Mouse (Mus musculus): ENCODE measurements at regions not wholly inside any gene's neighbourhood (a gene's known extent, or its start where the extent isn't known, plus 50 kb on each side); places are given as distances from the start of the nearest gene placed in this dataset.

- Histone ChIP-seq H3K36me3 (ENCODE audit: insufficient read depth) (no peaks in the 10 kb centered on the region), H3K27ac (ENCODE audit: low read depth) (no peak overlapping the region), H3K4me3 (ENCODE audit: low read depth, low read length) (no peak overlapping the region), H3K9me3 (ENCODE audit: low read depth, low read length) (no peaks in the 10 kb centered on the region), H3K27me3 (ENCODE audit: insufficient read depth, low read length) (no peaks in the 10 kb centered on the region), H3K4me1 (ENCODE audit: insufficient read depth) (peaks cover 11% of the 10 kb centered on the region; the same call in 1 of the 2 replicates), H3K4me2 (no peak overlapping the region), H3K9ac (no peak overlapping the region)
- TF ChIP-seq CTCF (IDR thresholded peaks at IDR 0.05; ENCODE audit: low read depth) = no peak
- 86% methylated on average over 2 of the region's 2 CpGs for WGBS
- ATAC-seq (ENCODE audit: insufficient read depth) = no peak
- DNase-seq = peak; percentile 37
Observed at GRCm38 (mm10) chr8:35877581-35877980, 112.0 kb downstream of the Gm19410 start.

GRCm38 (mm10) chr8:35881810-35882209 lies 116.2 kb downstream of the Gm19410 start:
- no peaks in the 10 kb centered on the region for H3K36me3 ChIP-seq (ENCODE audit: insufficient read depth)
- no peak for TF ChIP-seq CTCF (IDR thresholded peaks at IDR 0.05; ENCODE audit: low read depth)
- DNase-seq = no peak
- WGBS = 50% methylated on average over 5 of the region's 5 CpGs
- no peak overlapping the region for H3K27ac ChIP-seq (ENCODE audit: low read depth)
- no peak overlapping the region for H3K4me3 ChIP-seq (ENCODE audit: low read depth, low read length)
- no peak overlapping the region for H3K9ac ChIP-seq
- no peak overlapping the region for H3K4me2 ChIP-seq
- H3K4me1 ChIP-seq (ENCODE audit: insufficient read depth) = peaks cover 11% of the 10 kb centered on the region; the same call in 1 of the 2 replicates
- H3K27me3 ChIP-seq (ENCODE audit: insufficient read depth, low read length) = no peaks in the 10 kb centered on the region
- no peak for ATAC-seq (ENCODE audit: insufficient read depth)
- H3K9me3 ChIP-seq (ENCODE audit: low read depth, low read length) = no peaks in the 10 kb centered on the region

GRCm38 (mm10) chr8:35882638-35883455 lies 117.3 kb downstream of the Gm19410 start:
- no peak overlapping the region for H3K4me3 ChIP-seq (ENCODE audit: low read depth, low read length)
- H3K27ac ChIP-seq (ENCODE audit: low read depth) = no peak overlapping the region
- peak; percentile 80 for DNase-seq
- no peaks in the 10 kb centered on the region for H3K9me3 ChIP-seq (ENCODE audit: low read depth, low read length)
- no peak overlapping the region for H3K4me2 ChIP-seq
- WGBS = 29% methylated on average over 12 of the region's 12 CpGs
- no peak for ATAC-seq (ENCODE audit: insufficient read depth)
- H3K36me3 ChIP-seq (ENCODE audit: insufficient read depth) = no peaks in the 10 kb centered on the region
- H3K9ac ChIP-seq = no peak overlapping the region
- H3K27me3 ChIP-seq (ENCODE audit: insufficient read depth, low read length) = no peaks in the 10 kb centered on the region
- no peak for TF ChIP-seq CTCF (IDR thresholded peaks at IDR 0.05; ENCODE audit: low read depth)
- H3K4me1 ChIP-seq (ENCODE audit: insufficient read depth) = peaks cover 10% of the 10 kb centered on the region; the same call in 1 of the 2 replicates

GRCm38 (mm10) chr8:35883456-35883780 lies 117.8 kb downstream of the Gm19410 start:
- Histone ChIP-seq H3K4me2 (no peak overlapping the region), H3K27ac (ENCODE audit: low read depth) (no peak overlapping the region)

GRCm38 (mm10) chr8:35884545-35884944 lies 119.0 kb downstream of the Gm19410 start:
- no peak overlapping the region for H3K4me2 ChIP-seq
- H3K9ac ChIP-seq = no peak overlapping the region
- H3K4me1 ChIP-seq (ENCODE audit: insufficient read depth) = peaks cover 10% of the 10 kb centered on the region; the same call in 1 of the 2 replicates
- H3K27ac ChIP-seq (ENCODE audit: low read depth) = no peak overlapping the region
- H3K27me3 ChIP-seq (ENCODE audit: insufficient read depth, low read length) = peaks cover 3% of the 10 kb centered on the region; the same call in 1 of the 2 replicates
- H3K4me3 ChIP-seq (ENCODE audit: low read depth, low read length) = no peak overlapping the region
- WGBS = 48% methylated on average over 6 of the region's 6 CpGs
- no peak; the same call in 1 of the 2 replicates for ATAC-seq (ENCODE audit: insufficient read depth)
- no peaks in the 10 kb centered on the region for H3K36me3 ChIP-seq (ENCODE audit: insufficient read depth)
- no peaks in the 10 kb centered on the region for H3K9me3 ChIP-seq (ENCODE audit: low read depth, low read length)
- no peak for TF ChIP-seq CTCF (IDR thresholded peaks at IDR 0.05; ENCODE audit: low read depth)
- peak; percentile 38 for DNase-seq

More at GRCm38 (mm10) chr8:35883456-35883780, 117.8 kb downstream of the Gm19410 start:
- ATAC-seq (ENCODE audit: insufficient read depth) (no peak), DNase-seq (no peak)
- H3K9me3 ChIP-seq (ENCODE audit: low read depth, low read length) = no peaks in the 10 kb centered on the region
- no peak for TF ChIP-seq CTCF (IDR thresholded peaks at IDR 0.05; ENCODE audit: low read depth)
- no peak overlapping the region for H3K4me3 ChIP-seq (ENCODE audit: low read depth, low read length)
- no peaks in the 10 kb centered on the region for H3K27me3 ChIP-seq (ENCODE audit: insufficient read depth, low read length)
- WGBS = 66% methylated on average over 1 of the region's 1 CpGs
- no peaks in the 10 kb centered on the region for H3K36me3 ChIP-seq (ENCODE audit: insufficient read depth)
- peaks cover 10% of the 10 kb centered on the region; the same call in 1 of the 2 replicates for H3K4me1 ChIP-seq (ENCODE audit: insufficient read depth)
- no peak overlapping the region for H3K9ac ChIP-seq

GRCm38 (mm10) chr8:35890083-35890482 lies 124.5 kb downstream of the Gm19410 start:
- TF ChIP-seq CTCF (IDR thresholded peaks at IDR 0.05; ENCODE audit: low read depth) = no peak
- ATAC-seq (ENCODE audit: insufficient read depth) (no peak), DNase-seq (no peak)
- no peak overlapping the region for H3K27ac ChIP-seq (ENCODE audit: low read depth)
- WGBS = 67% methylated on average over 4 of the region's 4 CpGs
- no peaks in the 10 kb centered on the region for H3K36me3 ChIP-seq (ENCODE audit: insufficient read depth)
- no peak overlapping the region for H3K9ac ChIP-seq
- no peak overlapping the region for H3K4me3 ChIP-seq (ENCODE audit: low read depth, low read length)
- peaks cover 3% of the 10 kb centered on the region; the same call in 1 of the 2 replicates for H3K27me3 ChIP-seq (ENCODE audit: insufficient read depth, low read length)
- no peak overlapping the region for H3K4me2 ChIP-seq
- no peaks in the 10 kb centered on the region for H3K4me1 ChIP-seq (ENCODE audit: insufficient read depth)
- H3K9me3 ChIP-seq (ENCODE audit: low read depth, low read length) = no peaks in the 10 kb centered on the region

- Histone ChIP-seq H3K9ac (no peak overlapping the region), H3K4me3 (ENCODE audit: low read depth, low read length) (no peak overlapping the region), H3K36me3 (ENCODE audit: insufficient read depth) (no peaks in the 10 kb centered on the region), H3K4me1 (ENCODE audit: insufficient read depth) (no peaks in the 10 kb centered on the region), H3K27ac (ENCODE audit: low read depth) (no peak overlapping the region), H3K27me3 (ENCODE audit: insufficient read depth, low read length) (peaks cover 3% of the 10 kb centered on the region; the same call in 1 of the 2 replicates), H3K9me3 (ENCODE audit: low read depth, low read length) (no peaks in the 10 kb centered on the region), H3K4me2 (no peak overlapping the region)
- ATAC-seq (ENCODE audit: insufficient read depth) (no peak), DNase-seq (no peak)
- WGBS = 76% methylated on average over 6 of the region's 6 CpGs
- TF ChIP-seq CTCF (IDR thresholded peaks at IDR 0.05; ENCODE audit: low read depth) = no peak
Observed at GRCm38 (mm10) chr8:35891769-35892168, 126.2 kb downstream of the Gm19410 start.

Data from lung, embryonic 14.5 days (tissue).